Mouse (Mus musculus): ENCODE measurements around the gene Pdzd2.

The Pdzd2 gene

DNA sequence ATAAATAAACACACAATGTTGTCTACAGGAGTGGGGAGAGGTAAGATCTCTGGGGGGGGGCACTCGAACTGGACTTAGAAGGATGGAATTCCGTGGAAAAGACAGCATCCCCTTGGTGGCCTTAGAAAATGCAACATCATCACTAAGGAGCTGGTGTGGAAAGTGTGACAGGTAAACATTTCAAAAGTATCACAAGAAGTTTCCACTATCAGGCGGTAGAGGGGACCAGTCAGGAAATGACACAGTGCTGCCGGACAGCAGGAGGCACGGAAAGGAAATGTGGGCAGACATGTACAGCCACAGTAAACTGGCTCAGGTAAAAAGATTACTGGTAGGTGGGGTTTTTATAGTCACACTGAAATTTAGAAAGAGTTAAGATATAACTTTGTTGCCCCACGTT lies 160.5 kb downstream of the Pdzd2 start:
- DNase-seq (ENCODE audit: low read depth, low spot score): no peak

DNA sequence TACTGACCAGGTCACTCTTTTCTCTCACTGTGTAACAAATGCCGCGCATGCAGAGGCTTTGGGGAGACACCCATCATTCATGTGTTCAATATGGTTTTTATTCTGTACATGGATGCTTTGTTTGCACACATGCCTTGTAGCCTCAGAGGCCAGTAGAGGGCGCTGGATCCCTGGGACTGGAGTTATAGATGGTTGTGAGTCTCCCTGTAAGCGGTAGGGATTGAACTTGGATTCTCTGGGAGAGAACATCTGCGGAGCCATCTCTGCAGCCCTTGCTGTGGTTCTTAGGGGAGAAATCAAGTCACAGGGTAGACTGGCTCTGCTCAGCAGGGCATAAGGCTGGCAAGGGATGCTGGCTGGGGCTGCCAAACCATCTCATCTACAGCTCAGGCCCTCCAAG lies 161.4 kb downstream of the Pdzd2 start:
- peak; percentile 82 for DNase-seq (ENCODE audit: low read depth, low spot score)

DNA sequence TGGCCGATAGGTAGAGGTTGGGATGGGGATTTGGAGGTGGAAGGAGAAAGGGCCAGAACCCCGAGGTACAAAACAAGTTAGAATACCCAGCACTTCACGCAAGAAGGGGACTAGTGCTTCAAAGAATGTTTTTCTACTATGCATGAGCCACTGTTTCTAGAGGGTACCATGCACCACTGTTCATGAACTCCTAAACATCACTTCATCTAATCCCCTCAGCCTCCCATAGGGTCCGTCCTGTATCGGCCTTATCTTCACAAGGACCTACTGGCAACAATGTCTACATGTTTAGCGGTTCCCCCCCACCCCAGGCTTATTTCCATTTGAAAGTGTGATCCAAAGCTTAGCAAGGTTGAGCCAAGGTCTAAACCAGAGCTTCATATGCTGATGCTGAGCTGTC lies 162.0 kb downstream of the Pdzd2 start:
- DNase-seq (ENCODE audit: low read depth, low spot score): no peak

DNA sequence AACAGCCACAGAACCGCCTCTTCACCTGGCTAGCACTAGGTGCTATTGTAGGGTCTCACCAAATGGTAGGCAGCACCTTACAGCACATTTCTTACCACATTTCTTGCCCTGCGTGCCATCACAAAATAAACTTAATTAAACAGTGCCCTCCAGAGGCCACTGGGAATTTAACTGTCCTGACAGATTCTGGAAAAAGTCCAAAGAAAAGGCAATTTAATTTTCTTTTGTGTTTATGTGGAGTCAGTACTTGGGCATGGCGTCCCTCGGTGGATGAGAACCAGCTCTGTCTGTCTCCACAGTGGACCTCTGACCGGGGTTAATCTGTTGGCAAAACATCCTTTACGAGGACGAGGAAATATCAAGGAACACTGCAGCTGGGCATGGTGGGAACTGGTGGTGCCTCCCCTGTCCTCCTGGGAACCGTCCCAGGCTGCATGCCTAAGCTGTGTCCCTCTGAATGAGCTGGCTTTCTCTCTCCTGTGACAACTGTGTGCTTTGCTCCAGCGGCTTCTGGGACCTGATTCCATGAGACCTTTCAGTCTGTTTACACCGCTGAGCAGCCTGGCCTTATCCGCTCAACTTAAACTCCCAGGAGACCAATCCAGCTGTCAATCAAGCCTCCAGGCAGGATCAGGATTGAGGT lies 162.5 kb downstream of the Pdzd2 start:
- peak; percentile 74 for DNase-seq (ENCODE audit: low read depth, low spot score)

DNA sequence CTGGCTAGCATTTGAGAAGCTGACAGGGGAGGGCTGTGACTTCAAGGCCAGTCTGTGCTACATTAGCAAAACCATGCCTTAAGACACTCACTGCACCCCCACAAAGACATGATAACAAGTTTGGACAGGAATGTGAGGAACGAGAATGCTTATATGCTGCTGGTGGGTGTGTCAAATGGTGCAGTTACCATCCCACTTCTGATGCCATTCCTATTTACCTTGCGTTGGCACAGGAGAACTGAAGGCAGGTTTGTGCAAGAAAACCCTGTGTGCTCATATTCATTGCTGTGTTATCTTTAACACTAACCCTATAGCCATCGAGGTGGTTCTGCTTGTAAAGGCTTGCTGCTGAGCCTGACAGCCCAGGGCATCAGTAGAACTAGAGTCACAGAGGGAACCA lies 166.1 kb downstream of the Pdzd2 start:
- DNase-seq (ENCODE audit: low read depth, low spot score): no peak

DNA sequence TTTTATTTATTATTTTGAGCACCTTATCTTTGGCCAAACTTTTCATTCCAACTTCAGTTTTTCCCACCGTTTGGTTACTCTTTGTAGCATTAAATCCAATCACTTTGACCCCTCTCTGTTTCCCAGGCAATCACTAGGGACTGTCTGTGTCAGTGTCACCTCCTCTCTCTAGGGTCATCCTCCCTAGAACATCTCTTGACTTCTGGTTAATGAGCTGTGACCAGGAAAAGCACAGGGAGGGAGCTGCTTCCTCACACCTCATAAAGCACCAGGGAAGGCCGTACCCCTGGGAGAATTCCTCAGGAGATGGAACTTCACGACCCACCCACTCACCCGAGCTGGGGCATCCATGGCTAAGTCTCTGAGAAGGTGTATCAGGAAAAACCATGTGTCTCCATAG lies 168.6 kb downstream of the Pdzd2 start:
- no peak for DNase-seq (ENCODE audit: low read depth, low spot score)

DNA sequence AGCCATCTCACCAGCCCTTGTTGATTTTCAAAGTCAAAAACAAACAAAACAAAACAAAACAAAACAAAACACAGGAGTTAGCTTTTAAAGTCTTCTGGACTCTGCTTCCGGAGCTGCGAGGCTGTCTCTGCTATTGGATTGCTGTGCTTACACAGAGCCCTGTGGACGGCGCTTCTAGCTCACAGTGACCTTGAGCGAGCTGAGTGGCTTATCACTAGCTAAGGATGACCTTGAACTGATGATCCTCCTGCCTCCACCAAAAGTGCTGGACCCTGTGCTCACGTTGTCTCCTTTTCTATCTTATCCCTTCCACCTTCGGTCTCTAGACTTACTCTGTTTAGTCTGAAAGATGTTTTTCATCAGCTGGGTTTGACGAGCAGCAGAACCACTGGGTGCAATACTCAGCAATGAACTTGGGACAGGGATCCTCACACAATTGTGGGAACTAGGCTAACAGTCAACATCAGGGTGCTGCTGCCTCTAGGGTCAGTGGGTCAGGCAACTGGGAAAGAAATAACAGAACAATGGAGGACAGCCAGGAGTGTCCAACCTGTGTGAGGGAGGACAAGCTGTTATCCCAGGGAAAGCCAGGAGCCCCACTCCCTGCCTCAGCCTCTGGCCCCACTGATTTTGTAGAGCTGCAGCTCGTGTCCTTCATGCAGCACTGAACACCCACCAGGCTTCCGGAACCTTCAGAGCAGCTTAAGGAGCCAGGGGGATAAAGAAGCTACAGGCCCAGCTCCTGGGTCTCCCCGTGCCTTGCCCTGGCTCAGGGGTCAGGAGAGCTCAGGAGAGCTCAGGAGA lies 172.9 kb downstream of the Pdzd2 start:
- DNase-seq (ENCODE audit: low read depth, low spot score): no peak

DNA sequence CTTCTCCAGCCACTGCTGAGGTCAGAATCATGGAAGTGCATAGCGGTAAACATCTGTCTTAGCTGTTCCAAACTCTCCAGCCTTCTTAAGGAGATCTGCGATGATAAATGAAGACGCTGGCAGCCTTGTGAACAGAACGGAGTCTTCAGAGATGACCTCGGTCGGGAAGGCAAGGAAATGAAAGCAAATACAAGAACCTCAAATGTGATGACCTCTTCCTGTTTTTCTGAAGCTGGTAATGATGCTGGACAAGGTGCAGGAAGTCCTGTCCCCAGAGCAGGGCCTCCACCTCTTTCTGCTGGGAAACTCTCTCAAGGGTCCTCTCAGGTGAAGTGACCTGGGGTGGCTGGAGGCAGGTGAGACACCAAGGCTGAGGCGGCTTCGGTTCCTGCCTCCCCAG lies 174.4 kb downstream of the Pdzd2 start:
- DNase-seq (ENCODE audit: low read depth, low spot score): no peak

DNA sequence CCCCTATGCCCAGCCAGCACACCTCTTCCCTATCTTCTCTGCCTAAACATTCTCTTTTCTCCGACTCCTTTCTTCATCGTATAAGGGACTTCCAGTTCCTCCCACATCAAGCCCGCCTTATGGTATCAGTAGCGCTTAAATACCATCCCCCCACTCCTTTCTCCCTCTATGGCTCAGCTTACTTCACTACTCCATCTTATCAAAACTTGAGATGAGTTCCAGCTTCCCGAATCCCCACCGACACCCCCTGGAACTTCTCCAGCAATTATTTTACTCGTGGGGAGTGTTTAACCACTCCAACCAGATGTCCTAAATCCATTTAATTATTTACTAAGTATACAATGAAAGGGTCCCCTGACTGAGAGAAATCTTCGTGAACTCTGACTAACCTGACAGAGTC lies 179.2 kb downstream of the Pdzd2 start:
- no peak for DNase-seq (ENCODE audit: low read depth, low spot score)

DNA sequence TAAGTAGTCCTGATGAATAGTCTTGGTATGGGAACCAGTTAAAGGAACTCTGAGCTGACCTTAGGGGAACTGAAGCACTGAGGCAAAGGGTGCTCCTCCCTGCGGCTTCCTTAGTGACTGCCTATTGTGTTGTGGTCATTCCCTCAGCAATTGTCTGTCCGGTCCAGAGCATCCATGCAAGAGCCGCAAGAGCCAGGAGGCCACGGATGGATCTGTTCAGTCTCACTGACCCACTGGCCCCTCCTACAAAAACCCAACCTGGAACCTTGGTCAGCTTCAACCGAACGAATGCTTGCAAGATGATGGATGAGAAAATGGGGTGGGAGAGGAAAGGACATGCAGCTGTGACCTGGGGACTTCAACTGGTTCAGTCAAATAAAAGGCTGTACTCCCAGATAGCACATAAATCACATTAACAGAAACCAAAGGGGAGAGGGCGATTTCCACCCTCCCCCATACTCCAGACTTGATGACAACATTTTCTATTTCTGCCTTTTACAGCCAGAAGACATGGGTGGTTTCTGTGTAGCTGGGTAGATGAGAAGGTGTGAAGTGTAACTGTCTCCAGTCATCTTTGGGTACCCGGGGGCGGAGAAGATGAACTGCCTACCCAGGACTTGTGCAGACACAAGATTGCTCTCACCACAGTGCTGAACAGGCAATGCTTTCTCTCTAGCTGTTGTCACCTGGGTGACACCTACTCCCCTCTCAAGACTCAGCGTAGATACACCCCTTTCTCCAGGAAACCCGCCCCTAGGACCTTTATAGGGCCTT lies 181.9 kb downstream of the Pdzd2 start:
- peak; percentile 73 for DNase-seq (ENCODE audit: low read depth, low spot score)

DNA sequence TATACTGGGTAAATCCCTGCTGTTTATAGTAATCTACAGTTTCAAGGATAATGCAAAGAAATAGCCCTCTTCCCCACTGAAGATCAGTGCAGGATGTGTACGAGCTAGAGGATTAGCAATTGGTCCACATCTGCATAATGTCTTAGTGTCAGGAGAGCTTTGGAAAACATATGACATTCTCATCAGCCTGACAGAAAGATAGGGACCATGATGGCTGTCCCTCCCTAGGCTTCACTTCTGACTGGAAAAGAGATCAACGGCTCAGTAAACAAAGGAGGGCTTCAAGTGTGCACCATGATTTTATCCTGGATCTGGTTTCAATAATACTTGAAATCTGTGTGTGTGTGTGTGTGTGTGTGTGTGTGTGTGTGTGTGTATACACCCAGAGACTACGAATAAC lies 186.5 kb downstream of the Pdzd2 start:
- DNase-seq (ENCODE audit: low read depth, low spot score): no peak

DNA sequence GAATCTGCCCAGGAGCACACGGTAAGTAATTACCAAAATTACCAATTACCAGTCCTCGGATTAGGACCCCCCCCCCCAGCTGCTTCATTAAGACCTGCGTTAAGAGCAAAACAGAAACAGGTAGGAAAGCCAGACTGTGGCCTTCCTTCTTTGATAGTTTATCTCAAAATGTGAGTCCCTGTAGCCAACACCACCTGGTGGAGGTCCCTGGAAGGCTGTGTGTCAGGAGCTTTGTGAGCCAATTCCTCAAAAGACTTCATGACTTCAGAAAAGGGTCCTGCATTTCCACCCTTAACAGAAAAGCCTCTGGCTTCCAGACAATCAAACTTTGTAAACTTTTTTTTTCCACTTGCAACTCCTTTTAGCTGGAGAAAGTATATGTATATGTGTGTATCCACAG lies 188.8 kb downstream of the Pdzd2 start:
- DNase-seq (ENCODE audit: low read depth, low spot score): no peak

DNA sequence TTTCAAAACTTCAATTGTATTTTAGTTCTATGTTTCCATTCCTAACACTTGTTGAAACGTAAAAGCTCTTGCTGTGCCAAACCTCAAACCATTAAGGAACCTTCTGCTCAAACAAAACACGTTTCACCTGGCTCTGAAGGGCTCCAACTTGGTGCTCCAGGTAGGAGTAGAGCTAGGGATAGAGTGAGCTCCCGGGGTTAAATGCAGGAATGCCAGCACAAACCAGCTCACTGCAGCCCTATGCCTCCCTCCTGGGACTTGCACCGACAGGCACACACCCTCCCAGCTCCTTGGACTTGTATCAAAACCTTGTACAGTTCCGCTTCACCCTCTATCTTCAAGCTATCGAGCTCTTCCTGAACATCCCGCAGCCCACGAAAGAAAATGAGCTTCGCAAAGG lies 189.3 kb downstream of the Pdzd2 start:
- DNase-seq (ENCODE audit: low read depth, low spot score): no peak

DNA sequence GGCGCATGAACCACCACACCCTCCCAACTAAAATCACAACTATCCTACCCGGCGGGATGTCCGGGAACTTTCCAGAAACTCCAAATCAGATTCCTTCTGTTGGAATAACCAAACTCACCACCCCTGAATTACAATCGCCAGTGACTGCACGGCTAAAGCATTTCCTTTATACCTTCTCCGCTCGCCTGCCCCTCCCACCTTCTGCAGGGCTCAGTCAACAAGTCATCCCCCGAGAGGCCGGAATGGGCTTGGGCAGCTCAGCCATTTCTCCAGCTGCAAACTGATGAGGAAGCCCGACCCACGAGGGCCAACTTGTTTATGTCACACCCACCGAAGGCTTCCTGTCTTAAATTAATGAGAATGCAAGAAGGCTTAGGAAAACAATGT lies 189.8 kb downstream of the Pdzd2 start:
- no peak for DNase-seq (ENCODE audit: low read depth, low spot score)

DNA sequence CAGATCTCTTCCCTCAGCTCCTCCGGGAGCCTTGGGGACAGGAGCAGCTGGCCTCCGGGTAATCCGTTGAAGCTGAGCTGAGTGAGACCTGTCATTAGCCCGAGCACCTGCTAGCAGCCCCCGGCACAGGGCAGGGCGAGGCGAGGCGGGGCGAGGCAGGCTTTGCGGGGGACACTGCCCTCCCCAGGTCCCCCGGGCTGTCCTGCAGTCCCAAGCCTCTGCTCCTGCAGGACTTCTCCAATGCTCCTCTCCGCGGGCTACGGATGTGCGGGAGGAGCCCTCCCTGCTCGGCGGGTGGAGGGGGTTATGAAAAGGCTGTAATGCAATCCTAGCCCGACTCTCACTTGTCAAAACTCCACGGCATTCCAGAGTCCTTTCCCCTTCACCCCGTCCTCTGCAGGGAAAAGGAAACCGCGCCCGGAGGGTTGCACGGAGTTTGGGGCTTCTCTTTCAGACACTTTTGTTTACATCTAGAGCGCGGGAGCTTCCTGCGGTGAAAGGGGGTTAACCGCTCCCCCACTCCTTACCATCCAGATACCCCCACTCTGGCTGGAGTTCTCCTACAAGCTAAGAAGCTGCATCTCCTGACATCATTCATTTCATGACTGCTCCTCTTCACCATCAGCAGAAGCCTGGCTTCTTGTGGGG lies 190.3 kb downstream of the Pdzd2 start:
- no peak for DNase-seq (ENCODE audit: low read depth, low spot score)

DNA sequence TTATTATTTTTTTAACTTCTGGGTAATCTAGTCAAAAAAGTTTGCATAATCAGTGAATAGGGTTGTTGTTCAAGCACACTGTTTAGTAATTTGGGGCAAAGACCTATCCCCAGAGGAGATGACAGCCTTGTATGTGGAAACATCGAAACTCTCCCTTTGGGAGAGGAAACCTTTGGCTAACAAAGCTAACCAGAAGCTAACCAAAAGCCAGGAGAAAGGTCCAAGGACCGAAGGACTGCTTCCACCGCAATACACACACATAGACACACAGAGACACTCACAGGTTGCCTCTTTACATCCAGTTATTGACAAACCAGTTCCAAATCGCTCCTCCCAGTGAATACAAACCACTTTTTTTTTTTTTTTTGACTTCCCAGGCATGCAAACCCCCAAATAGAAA lies 191.0 kb downstream of the Pdzd2 start:
- no peak for DNase-seq (ENCODE audit: low read depth, low spot score)

DNA sequence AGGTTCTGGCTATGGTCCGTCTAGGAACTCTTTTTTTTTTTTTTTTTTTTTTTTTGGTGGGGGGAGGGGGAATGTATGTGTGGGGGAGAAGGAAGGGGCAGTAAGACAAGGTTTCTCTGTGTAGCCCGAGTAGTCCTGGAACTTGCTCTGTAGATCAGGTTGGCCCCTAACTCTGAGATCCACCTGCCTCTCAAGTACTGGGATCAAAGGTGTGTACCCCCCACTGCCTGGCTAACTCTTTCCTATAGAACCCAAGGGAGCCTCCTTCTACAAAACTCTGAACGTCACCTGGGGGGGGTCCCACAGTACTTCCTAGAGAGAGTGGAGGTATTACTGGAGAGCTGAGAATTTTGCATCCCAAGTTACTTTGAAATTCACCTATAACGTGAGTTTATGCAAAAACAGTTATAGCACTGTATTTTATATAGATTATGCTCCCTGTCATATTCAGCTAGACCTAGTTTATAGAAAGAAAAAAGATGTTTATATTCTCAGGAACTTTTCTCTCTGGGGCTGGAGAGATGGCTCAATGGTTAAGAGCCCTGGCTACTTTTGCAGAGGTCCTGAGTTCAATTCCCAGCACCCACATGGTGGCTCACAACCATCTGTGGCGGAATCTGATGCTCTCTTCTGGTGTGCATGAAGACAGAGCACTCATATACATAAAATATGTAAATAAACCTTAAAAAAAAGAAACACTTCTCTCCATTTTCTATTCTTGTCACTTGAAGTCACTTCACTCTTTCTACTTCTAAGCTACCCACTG lies 191.9 kb downstream of the Pdzd2 start:
- no peak for DNase-seq (ENCODE audit: low read depth, low spot score)

DNA sequence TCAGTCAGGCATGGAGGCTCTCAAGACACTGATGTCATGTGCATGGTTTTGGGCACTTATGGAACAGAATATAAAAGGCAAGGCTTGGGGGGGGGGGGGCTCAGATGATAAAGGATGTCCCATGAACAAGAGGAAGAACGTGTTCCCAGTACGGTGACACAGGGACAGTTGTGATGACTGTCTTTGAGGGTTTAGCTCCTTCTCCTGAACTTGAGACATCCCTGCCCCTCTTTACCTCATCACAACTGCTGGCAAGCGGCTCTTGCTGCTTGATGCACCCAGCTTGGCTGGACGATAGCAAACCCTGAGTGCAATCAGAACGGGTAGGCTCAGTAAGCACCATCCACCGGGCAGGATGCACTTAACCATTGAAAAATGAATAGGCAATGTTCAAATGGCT lies 192.9 kb downstream of the Pdzd2 start:
- no peak for DNase-seq (ENCODE audit: low read depth, low spot score)

DNA sequence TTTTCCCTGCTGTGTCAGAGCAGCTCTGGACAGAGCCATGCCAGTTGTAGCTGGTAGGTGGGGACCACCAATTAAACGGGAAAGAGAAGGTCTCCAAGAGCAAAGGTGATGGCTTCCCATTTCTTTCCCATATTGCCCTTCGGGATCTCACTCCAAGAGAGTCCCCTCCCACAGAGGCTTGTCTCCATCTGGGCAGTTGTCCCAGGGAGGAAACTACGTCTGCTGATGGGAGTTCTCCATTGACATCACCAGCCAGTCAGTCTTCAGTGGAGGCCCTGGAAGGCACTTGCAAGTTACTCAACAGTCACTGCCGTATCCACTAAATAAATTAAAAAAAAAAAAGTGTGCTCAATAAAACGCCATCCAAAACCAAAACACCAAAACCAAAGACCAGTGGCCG lies 194.1 kb downstream of the Pdzd2 start:
- no peak for DNase-seq (ENCODE audit: low read depth, low spot score)

DNA sequence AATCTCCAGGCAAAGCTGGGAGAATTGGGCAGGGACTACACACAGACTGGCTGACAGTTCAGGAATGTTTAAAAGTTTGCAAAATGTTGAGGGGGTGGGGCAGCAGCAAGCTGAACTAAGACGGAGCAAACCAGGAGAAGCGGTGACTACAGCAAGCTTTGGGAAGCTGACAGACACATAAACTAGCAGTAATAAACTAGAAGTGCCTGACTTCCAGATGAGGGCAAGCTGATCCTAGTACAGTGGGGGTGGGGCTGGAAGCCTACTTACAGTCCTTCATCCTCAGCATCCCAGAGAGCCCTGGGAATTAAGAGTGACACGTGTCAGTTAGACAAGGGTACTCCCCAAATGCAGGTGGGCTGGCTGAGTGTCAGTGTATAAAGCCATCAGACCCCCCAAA lies 194.5 kb downstream of the Pdzd2 start:
- DNase-seq (ENCODE audit: low read depth, low spot score): no peak

DNA sequence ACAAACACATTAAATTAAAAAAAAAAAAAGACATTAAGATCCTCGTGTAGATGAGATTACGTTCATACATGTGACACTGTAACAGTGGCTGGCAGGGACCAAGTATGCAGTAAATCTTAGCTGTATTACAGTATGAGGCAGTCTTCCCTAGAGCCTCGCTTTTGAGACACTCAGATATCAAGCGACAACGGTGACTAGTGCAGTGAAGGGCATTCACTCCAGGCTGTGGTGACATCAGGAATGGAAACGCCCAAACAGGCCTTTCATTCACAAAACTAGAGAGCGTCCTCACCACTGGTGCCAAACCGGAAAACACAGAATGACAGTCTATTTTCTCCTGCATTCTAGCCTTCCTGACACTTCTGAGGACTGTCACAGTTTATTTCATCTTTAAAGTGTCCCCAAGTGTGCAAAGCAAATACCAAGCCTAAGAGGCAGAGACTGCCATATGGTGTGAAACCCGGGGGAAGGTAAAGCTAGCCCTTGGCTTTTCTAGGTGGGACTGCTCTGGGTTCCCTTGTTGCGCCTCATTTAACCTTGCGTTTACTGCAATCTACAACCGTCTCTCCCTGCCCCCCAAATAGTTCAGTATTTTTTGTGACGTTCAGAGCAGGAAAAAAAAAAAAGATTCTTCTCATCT lies 195.9 kb downstream of the Pdzd2 start:
- peak; percentile 15 for DNase-seq (ENCODE audit: low read depth, low spot score)
